Mouse (Mus musculus): ENCODE measurements around the gene Mettl7a2. TPM values are rescaled to one million over a fixed set of nuclear protein-coding genes. Genes with fewer than 3 reads are reported as not detected.
A peak's percentile ranks its signal among the peaks of the same experiment; 100 is the strongest.
"Not testable (repeated sequence)": the region's sequence is repeated elsewhere in the genome, so short reads cannot be mapped to it uniquely, and the experiment has no call there.

The Mettl7a2 gene
- polyA plus RNA-seq (2012; rRNA removed) = 0.15 TPM in 1 of 2 replicates, not detected in the other

- DNase-seq (ENCODE audit: low read depth) = no peak
These were observed at the start of gene Mettl7a2, which contains the start of gene Methig1 for GRCm38 (mm10) chr15:100352711-100353250. Mettl7a2 (plus strand) TSS chr15:100353200. Methig1 (plus strand) TSS chr15:100353149.

- DNase-seq (ENCODE audit: low read depth) = no peak
These were observed 49.5 kb upstream of the Mettl7a2 start for GRCm38 (mm10) chr15:100303428-100304018.

- DNase-seq (ENCODE audit: low read depth) = no peak
These were observed 48.7 kb upstream of the Mettl7a2 start, which contains the start of gene Mettl7a1 for GRCm38 (mm10) chr15:100304019-100304991. Mettl7a1 (plus strand) TSS chr15:100304140.

GRCm38 (mm10) chr15:100306201-100306600 lies 46.8 kb upstream of the Mettl7a2 start:
- no peak for DNase-seq (ENCODE audit: low read depth)

- not testable (repeated sequence) for DNase-seq (ENCODE audit: low read depth)
These were observed 45.4 kb upstream of the Mettl7a2 start for GRCm38 (mm10) chr15:100307438-100308096.

- DNase-seq (ENCODE audit: low read depth) = no peak
These were observed 40.7 kb upstream of the Mettl7a2 start for GRCm38 (mm10) chr15:100312346-100312745.

- DNase-seq (ENCODE audit: low read depth) = no peak
These were observed 38.4 kb upstream of the Mettl7a2 start for GRCm38 (mm10) chr15:100314448-100315145.

- not testable (repeated sequence) for DNase-seq (ENCODE audit: low read depth)
These were observed 34.9 kb upstream of the Mettl7a2 start for GRCm38 (mm10) chr15:100318014-100318671.

- DNase-seq (ENCODE audit: low read depth) = no peak
These were observed 33.1 kb upstream of the Mettl7a2 start for GRCm38 (mm10) chr15:100319884-100320283.

GRCm38 (mm10) chr15:100320295-100320905 lies 32.6 kb upstream of the Mettl7a2 start:
- peak; percentile 74 for DNase-seq (ENCODE audit: low read depth)

GRCm38 (mm10) chr15:100321134-100321533 lies 31.9 kb upstream of the Mettl7a2 start:
- peak; percentile 86 for DNase-seq (ENCODE audit: low read depth)

GRCm38 (mm10) chr15:100324021-100324591 lies 28.9 kb upstream of the Mettl7a2 start:
- DNase-seq (ENCODE audit: low read depth) = no peak

- no peak for DNase-seq (ENCODE audit: low read depth)
These were observed 27.8 kb upstream of the Mettl7a2 start for GRCm38 (mm10) chr15:100325235-100325634.

GRCm38 (mm10) chr15:100328089-100328488 lies 24.9 kb upstream of the Mettl7a2 start:
- DNase-seq (ENCODE audit: low read depth) = not testable (repeated sequence)

GRCm38 (mm10) chr15:100329336-100329735 lies 23.7 kb upstream of the Mettl7a2 start:
- not testable (repeated sequence) for DNase-seq (ENCODE audit: low read depth)

- DNase-seq (ENCODE audit: low read depth) = no peak
These were observed 22.3 kb upstream of the Mettl7a2 start for GRCm38 (mm10) chr15:100330739-100331138.

- not testable (repeated sequence) for DNase-seq (ENCODE audit: low read depth)
These were observed 20.7 kb upstream of the Mettl7a2 start for GRCm38 (mm10) chr15:100332077-100332961.

GRCm38 (mm10) chr15:100334629-100335028 lies 18.4 kb upstream of the Mettl7a2 start, which contains the start of gene Mettl7a3:
Mettl7a3 (plus strand) TSS chr15:100334929.
- no peak for DNase-seq (ENCODE audit: low read depth)
